Mouse (Mus musculus) heart, postnatal 0 days (tissue): ENCODE measurements around the gene Uhrf1.

Experiments used
- CTCF ChIP-seq: IDR thresholded peaks from 2 replicates; pipeline ENCODE4 v1.5.1; 2016; ENCODE audit warnings: antibody characterized with exemption, control low read depth, low read depth
- EP300 ChIP-seq: IDR thresholded peaks from 2 replicates; pipeline ENCODE4 v1.6.1; 2016; ENCODE audit warnings: antibody characterized with exemption, low read depth

DNA sequence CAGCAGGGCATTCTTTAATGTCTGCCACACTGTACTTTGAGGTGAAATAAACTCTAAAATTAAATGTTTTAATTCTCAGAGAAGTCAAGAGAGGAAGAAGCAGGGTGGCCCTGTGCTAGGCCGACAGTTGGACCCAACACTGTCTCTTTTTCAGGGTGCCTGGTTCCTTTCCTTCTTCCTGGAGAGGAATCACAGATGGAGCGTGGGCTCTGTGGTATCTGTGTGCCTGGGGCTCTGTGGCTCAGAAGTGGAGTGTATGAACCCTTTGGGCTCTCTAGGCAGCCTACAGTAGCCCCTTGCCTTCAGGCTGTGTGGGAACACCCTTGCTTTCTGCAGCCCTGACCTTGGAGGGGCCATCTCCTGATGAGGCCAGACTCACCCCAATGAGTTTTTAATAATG lies 58.4 kb downstream of the Uhrf1 start:
- no peak for TF ChIP-seq CTCF
- TF ChIP-seq EP300 = no peak
